Mouse (Mus musculus) cerebellum, postnatal 14 days (tissue): ENCODE measurements at regions not wholly inside any gene's neighbourhood (a gene's known extent, or its start where the extent isn't known, plus 50 kb on each side); places are given as distances from the start of the nearest gene placed in this dataset.

Experiments used
- DNase-seq, 2 experiments: peaks; one replicate each; pipeline ENCODE4 v3.0.0; 2021; ENCODE audit warnings: mixed read lengths in 2 of 2

DNA sequence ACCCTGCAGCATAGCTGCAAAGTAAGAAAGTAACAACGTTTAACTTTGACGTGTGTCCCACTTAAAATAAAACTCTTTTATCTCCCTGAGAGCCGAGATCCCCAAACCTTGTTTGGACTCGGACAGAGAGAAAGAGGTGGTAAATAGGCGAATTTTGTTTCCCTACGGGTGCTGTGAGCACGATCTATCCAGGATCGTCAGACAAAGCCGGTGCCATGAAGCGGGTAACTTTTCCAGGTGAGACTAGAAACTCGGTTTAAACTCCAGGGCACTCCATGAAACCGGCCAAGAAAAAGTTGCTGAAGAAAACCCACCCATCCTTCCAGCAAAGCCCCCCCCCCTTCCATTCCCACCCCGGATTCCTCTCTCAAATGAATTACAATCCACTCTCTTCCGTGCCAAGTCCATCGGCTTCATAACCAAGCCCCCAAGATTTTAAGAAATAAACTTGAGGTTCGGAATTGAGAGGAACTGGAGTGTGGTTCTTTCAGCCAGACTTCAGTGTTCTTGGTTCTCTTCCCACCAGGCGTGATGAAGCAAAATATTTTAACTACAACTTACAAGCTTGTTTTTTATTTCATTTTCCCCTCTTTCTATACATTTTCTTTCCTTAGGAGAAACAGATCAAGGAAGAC is 153.7 kb downstream of the Insig2 start:
- DNase-seq = peak in 1 of 2 experiments; percentile 17

DNA sequence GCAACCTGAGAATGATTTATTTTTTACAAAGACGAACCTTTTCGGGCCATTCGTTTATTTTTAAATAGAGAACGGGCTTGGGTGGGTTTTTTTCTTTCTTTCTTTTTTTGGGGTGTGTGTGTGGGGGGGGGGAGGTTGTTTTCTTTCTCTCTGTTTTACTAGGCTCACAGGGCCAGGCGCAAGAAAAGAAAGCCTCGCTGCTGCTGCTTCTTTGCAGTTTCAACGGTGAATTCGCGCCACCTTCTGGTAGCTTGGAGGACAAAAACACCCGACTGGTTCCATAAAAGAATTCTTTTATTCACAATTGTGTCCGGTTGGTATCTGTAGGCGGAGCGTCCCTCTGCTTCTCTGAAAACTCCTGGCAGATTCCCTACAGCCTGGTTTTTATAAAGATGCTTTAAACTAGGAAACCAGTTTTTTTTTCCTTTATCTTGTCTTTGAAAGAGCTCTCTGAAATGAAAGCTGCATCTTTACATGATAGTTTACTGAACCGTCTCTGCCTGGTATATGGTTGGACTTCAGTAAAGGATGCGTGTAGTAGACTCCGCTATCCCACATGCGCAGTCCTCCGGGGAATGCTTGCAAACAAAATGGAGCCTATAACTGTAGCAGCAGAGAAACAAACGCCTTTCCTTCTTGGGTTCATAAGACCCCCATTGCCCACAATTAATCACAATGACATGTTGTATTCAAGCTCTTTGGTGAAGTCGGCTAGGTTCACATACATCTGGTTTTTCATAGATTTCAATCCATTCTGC is 151.9 kb downstream of the Insig2 start:
- peak; percentile 89 to 91 for DNase-seq

DNA sequence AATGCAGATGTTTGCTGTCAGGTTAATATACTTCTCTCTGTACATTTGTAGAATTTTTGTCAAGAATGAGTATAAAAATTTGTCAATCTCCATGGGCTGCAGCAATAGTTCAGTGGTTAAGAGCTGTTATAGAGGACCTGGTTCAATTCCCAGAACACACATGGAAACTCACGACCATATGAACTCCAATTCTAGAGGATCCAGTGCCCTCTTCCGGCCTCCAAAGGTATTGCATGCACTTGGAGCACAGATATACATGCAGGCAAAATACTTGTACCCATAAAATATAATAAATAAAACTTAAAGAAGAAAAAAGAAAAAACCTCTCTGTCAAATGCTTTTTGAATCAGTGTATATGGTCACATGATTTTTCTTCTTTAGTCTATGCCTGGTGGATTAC is 143.5 kb downstream of the Insig2 start:
- no peak for DNase-seq

DNA sequence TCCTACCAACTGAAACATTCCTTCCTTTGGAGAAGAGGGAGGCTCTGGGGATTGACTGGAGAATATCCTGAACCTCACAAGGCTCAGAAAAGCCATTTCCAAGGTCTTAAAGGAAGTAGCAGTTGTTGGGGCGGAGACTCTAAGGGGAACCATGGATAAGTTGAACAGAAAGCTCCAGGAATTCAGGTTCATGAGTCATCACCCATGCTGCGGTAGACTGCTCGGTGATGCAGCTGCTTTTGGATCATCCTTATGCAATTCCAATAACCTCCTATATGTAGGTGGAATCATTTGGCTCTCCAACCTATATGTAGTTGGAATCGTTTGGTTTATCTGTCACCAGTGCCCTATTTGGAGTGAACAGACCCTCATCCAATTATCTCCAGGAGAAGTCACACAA is 137.6 kb downstream of the Insig2 start:
- no peak for DNase-seq

DNA sequence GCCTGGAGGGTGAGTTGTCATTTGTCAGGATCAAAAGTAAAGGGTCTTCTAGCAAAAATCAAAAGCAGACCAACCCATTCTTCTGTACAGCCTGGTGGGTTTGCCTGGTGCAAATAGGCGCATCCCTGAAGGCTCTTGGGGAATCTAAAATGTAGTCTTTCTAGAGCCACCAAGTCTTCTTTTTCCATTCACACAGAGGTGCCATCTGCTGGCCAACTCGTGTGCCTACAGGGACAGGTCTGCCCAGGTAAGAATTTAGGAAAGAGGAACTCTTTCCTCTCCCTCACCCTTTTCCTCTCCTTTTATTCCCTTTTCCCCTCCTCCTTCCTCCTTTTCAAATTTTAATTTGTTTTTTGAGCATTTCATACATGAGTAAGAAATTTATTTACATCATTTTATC is 116.5 kb downstream of the Insig2 start:
- DNase-seq = peak; percentile 44 to 58

DNA sequence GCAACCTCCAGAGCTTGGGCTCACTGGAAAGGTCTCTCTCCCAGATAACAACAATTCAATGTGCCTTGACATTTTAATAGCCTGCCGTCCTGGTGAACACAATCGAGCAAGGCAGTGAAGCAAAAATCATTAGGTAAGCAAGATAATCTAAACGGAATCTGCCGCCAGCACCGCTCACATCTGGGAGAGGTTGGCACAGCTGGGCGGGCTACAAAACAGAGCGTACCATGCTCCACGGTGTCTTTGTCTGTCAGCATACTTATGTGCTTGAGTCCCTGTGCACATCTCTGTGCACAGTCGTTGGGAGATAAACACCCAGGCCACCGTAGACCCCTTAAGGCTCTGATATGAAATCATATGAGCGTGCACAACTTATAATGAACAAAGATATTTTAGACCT is 108.1 kb downstream of the Insig2 start:
- no peak for DNase-seq

DNA sequence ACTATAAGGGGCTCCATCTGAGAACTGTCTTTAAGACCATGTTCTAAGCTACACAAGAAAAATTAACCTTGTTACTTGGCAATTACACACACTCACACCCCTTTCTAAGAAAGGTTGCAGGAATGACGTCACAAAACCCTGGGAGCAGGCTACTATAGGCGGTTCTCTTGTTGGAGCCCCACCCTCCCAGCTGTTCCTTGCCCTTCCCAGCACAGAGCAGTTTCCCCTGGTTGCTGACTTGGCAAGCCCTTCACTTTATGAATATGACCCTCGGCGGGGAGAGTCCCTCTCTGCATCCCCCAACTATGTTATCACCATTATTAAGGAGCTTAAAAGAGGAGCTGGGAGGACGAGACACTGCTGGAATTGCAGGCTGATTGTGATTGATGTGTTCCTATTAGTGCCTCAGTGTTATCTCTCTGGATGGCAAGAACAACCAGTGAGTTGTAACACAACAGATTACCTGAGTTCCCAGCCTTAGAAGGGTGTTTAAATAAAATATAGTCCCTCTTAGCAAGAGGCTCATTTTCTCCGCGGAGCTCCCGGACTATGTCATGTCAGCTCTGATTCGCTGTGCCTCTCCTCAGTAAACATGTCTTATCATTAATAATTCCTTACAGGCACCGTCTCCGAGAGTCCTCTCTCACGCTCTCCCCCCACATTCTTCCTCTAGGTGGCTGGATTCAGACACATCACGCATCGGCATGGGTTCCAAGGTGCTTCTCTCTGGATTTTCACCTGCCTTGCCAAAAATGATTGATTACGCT is 105.7 kb downstream of the Insig2 start:
- no peak for DNase-seq

DNA sequence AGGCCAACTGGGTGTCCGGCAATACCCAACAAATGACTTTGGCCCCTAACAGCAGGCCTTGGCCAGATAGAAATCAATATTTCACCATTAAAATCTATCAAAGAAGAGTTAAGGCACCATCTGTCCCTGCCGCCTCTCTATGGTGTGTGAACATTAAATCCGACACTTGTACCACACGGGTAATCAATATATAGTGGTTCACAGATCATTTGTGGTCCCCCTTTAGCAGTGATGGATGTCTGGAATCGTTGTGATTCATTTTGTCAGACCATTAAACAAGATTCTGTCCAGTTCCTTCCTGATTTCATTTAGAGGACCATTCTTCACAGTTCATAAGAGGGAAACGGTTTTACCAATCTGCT is 105.2 kb downstream of the Insig2 start:
- no peak for DNase-seq

DNA sequence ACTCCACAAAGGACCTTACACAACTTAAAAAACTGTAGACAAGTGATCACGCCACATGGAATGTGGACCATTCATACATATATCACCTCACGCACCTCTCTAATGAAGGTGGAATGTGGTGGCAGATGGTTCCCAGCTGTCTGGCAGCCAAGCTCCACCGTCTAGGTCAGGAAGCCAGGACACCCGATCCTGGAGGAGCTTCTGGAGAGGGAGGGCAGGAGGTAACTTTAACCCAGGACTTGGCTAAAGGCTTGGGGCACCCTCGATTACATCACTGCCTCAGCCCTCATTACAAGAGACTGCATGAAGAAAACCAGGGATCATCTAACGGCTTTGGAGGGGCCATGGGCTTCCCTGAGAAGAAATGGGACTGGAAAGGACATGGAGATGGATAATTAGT is 88.8 kb downstream of the Insig2 start:
- no peak for DNase-seq

DNA sequence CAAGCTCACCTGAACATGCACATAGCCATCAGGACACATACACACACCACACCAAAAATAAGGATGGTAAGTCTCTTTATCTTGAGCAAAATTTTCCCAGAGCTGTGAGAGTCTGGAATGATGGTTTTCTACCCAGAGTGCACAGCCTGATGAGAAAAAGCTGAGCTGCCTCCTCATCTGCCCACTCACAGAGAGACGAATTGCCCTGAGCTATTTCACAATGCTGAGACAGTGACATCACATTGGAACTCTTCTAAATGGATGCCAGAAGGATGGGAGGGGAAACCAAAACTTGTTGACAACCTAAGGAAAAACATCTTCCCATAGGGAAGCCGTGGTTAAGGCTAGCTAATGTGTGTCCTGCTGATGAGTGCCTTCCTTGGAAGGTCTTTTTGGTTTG is 84.8 kb downstream of the Insig2 start:
- no peak for DNase-seq

DNA sequence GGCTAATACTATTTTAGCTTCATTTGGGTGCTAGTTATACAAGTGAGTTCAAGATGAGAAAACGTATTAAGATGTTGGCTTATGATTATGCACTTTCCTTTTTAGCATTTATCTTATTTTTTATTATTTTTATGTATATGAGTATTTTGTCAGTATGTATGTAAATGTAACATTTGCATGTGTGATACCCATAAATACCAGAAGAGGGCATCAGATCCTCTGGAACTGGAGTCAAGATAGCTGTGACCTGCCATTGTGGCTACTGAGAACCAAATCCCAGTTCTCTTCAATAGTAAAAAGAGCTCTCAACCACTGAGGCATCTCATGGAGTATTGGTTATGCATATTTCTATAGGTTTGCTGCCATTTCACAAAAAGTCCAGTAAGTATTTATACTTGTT is 83.3 kb downstream of the Insig2 start:
- peak; percentile 7 to 9 for DNase-seq

DNA sequence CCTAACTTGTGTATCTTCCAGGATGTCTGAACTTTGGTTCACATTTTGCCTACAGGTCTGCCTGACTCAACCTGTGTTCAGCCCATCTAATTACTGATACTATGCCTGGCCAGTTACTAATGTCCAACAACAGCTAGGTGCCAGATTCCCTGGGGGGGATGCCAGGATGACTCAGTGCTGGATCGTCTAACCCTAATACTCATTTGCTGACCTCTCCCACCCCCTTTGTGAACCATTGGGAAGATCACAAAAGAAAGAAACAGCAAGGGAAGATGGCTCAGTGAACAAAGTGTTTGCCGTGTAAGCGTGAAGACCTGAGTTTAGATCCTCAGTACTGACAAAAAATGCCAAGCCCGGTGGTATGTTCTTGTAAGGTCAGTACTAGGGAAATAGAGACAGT is 81.7 kb downstream of the Insig2 start:
- DNase-seq = no peak

DNA sequence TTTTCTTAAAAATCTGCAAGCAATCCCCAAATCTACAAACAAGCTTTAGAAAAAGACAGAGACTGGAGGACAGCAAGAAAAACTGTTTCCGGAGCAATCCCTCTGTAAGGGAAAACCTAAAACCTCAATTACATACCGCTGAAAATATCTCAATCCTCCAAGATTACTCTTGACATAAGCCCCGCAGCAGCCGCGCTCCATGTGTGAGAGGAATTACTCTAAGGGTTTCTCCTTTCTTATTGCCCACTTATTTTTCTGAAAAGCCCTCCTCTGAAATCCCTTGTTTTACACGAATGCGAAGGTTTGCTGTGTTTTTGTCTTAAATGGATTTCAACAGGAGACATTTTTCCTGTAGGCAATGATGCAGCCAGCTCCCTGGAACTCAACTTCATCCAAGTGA is 80.3 kb downstream of the Insig2 start:
- DNase-seq = no peak

DNA sequence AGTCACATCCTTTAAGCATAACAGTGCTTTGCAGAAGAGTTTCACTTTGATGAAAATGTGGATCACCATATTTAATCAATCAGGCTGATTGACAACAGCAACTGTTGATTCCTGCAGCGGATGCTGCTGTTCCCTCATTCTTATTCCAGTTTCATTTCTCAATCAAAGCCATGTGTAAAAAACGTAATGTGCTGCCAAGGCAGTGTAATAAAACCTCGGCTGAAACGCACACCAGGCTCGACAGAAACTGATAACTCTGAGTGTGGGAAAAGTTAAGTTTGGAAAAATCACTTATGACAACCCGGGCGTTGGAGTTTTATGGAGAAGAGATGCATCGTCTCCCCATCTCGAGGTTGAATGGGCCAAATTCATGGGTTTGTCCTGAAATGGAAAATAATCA is 78.2 kb downstream of the Insig2 start:
- no peak for DNase-seq
